Mouse (Mus musculus) left cerebral cortex, postnatal 4 days (tissue): ENCODE data around the gene Jade1. TPM values are rescaled to one million over a fixed set of nuclear protein-coding genes. Genes with fewer than 3 reads are reported as not detected.

Experiments
- DNase-seq: peaks from one replicate; pipeline ENCODE4 v3.0.0-alpha.2; 2022
- intact Hi-C: fragments of 180-260 bp; cut with DNase I; formaldehyde crosslinking; loops from one replicate; pipeline ENCODE4 v1.15.1; 2025
- total RNA-seq, 2 experiments: library from RNA; stranded (reverse); gene quantifications; 2 replicates each; pipeline ENCODE4 v1.2.3; 2021

Gene Jade1
- total RNA-seq, 2 experiments from 2014 or later: 29.0 to 29.4 TPM

- DNase-seq: no peak
- intact Hi-C loops: no loop called here
Measured at GRCm38 (mm10) chr3:41594097-41594879, 38.8 kb downstream of the Jade1 start.

- DNase-seq: no peak
- intact Hi-C loops: no loop called here
Measured at GRCm38 (mm10) chr3:41595010-41595409, 39.5 kb downstream of the Jade1 start.

- intact Hi-C loops: no loop called here
- no peak for DNase-seq
Measured at GRCm38 (mm10) chr3:41597036-41597435, 41.5 kb downstream of the Jade1 start.

- intact Hi-C loops: no loop called here
- no peak for DNase-seq
Measured at GRCm38 (mm10) chr3:41598412-41598811, 42.9 kb downstream of the Jade1 start.

GRCm38 (mm10) chr3:41599226-41599625 lies 43.7 kb downstream of the Jade1 start:
- intact Hi-C loops: no loop called here
- no peak for DNase-seq

- peak; percentile 64 for DNase-seq
- intact Hi-C loops: no loop called here
Measured at GRCm38 (mm10) chr3:41599806-41600589, 44.5 kb downstream of the Jade1 start.

- intact Hi-C loops: no loop called here
- no peak for DNase-seq
Measured at GRCm38 (mm10) chr3:41601226-41602020, 45.9 kb downstream of the Jade1 start.

GRCm38 (mm10) chr3:41602933-41603332 lies 47.4 kb downstream of the Jade1 start:
- no peak for DNase-seq
- intact Hi-C loops: no loop called here

- no peak for DNase-seq
- intact Hi-C loops: no loop called here
Measured at GRCm38 (mm10) chr3:41603470-41604019, 48.0 kb downstream of the Jade1 start.

- DNase-seq: no peak
- intact Hi-C loops: no loop called here
Measured at GRCm38 (mm10) chr3:41604629-41605321, 49.2 kb downstream of the Jade1 start.

- DNase-seq: no peak
- intact Hi-C loops: no loop called here
Measured at GRCm38 (mm10) chr3:41605601-41606329, 50.2 kb downstream of the Jade1 start.

- intact Hi-C loops: no loop called here
- no peak for DNase-seq
Measured at GRCm38 (mm10) chr3:41606330-41606664, 50.8 kb downstream of the Jade1 start.

GRCm38 (mm10) chr3:41607050-41607449 lies 51.5 kb downstream of the Jade1 start:
- DNase-seq: no peak
- intact Hi-C loops: no loop called here

GRCm38 (mm10) chr3:41607467-41607866 lies 51.9 kb downstream of the Jade1 start:
- intact Hi-C loops: no loop called here
- no peak for DNase-seq

- intact Hi-C loops: no loop called here
- DNase-seq: no peak
Measured at GRCm38 (mm10) chr3:41609071-41609470, 53.5 kb downstream of the Jade1 start.

- intact Hi-C loops: no loop called here
- no peak for DNase-seq
Measured at GRCm38 (mm10) chr3:41612211-41612610, 56.7 kb downstream of the Jade1 start.

- DNase-seq: no peak
- intact Hi-C loops: no loop called here
Measured at GRCm38 (mm10) chr3:41613706-41614105, 58.2 kb downstream of the Jade1 start.

GRCm38 (mm10) chr3:41614230-41614985 lies 58.9 kb downstream of the Jade1 start:
- no peak for DNase-seq
- intact Hi-C loops: no loop called here

- no peak for DNase-seq
- intact Hi-C loops: no loop called here
Measured at GRCm38 (mm10) chr3:41618036-41618435, 62.5 kb downstream of the Jade1 start.
